Mouse (Mus musculus) midbrain, embryonic 12.5 days (tissue): ENCODE measurements around the gene Ramp2. TPM values are rescaled to one million over a fixed set of nuclear protein-coding genes. Genes with fewer than 3 reads are reported as not detected.

Experiments used
- ATAC-seq: fragments of 200-750 bp; cut with Nextera tagmentation; 2 replicates; pipeline ENCODE4 v1.8.0; 2017; ENCODE audit warnings: low read depth, moderate TSS enrichment, moderate library complexity; ENCODE audit not compliant: low FRiP score
- H3K27ac ChIP-seq: fragments of 300-500 bp; sonication (generic); replicated peaks from 2 replicates; pipeline ENCODE4 v1.5.1; 2016; ENCODE audit warnings: mild to moderate bottlenecking
- H3K27me3 ChIP-seq: fragments of 300-500 bp; sonication (generic); 2 replicates; pipeline ENCODE4 v1.6.1; 2016; ENCODE audit warnings: mild to moderate bottlenecking
- H3K36me3 ChIP-seq: fragments of 300-500 bp; sonication (generic); 2 replicates; pipeline ENCODE4 v1.6.1; 2016
- H3K4me1 ChIP-seq: fragments of 300-500 bp; sonication (generic); 2 replicates; pipeline ENCODE4 v1.6.1; 2016
- H3K4me2 ChIP-seq: fragments of 300-500 bp; sonication (generic); replicated peaks from 2 replicates; pipeline ENCODE4 v1.6.1; 2016; ENCODE audit warnings: mild to moderate bottlenecking, moderate library complexity
- H3K4me3 ChIP-seq: fragments of 300-500 bp; sonication (generic); 2 replicates; pipeline ENCODE4 v1.5.1; 2016; ENCODE audit warnings: mild to moderate bottlenecking
- H3K9ac ChIP-seq: fragments of 300-500 bp; sonication (generic); replicated peaks from 2 replicates; pipeline ENCODE4 v1.6.1; 2016; ENCODE audit warnings: mild to moderate bottlenecking, moderate library complexity
- H3K9me3 ChIP-seq: fragments of 300-500 bp; sonication (generic); 2 replicates; pipeline ENCODE4 v1.6.1; 2016; ENCODE audit warnings: mild to moderate bottlenecking
- WGBS: fragments of 180-500 bp; shearing (Covaris S2); methylation state at CpG from one replicate; pipeline ENCODE4 v1.1.7; 2016; 5-methylcytosine and 5-hydroxymethylcytosine counted together
- polyA plus RNA-seq: library from polyadenylated mRNA; unstranded; fragments of >200 nt; fragmentation: Nextera tagmentation; extraction: Ambion mirVana; gene quantifications from 2 replicates; pipeline ENCODE4 v1.2.1, GENCODE M21; 2016

Ramp2 gene
- polyA plus RNA-seq, 1 experiment from 2014 or later, result 76.3 TPM

DNA sequence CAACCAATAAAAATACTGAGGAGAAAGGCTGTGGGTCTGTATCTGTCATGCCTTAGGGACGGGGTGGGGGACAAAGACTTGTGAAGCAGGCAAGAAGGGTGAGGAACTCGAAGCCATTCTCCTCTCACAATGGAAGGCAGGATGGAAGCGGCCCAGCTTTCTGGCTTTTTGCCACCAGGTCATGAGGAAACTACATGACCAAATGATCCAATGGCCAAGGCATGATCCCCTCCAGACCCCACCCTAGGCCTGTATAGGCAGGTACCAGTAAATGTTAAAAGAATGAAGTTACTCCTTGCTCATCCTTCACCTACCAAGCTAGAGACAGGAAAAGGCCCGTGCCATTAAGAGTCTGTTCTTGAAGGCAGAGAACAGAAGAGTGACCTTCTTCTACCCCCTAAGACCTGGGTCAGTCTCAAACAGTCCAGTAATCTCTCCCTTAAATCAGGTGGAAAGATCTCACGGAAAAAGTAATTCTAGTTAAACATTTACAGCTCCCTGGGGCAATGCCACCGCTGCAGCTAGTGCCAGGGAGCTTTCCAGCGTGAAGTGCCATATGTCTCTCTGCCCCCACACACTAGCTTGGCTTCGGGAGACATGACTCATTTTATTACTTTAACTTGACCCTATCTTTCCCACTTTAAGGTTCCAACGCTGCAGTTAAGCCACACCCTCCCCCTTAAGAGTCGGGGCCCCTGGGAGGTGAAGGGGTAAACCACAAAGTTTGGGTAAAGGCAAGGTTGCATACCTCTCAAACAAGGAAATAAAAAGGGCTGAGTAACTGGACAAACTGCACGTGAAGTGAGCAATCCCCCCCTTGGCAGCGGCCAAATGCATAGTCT lies 31.8 kb downstream of the Ramp2 start:
- peak overlapping the region; percentile 88 for H3K4me2 ChIP-seq
- H3K27me3 ChIP-seq, result peaks cover 21% of the 10 kb centered on the region
- no peaks in the 10 kb centered on the region for H3K9me3 ChIP-seq
- no peak for ATAC-seq
- peak overlapping the region; percentile 73 for H3K4me3 ChIP-seq
- H3K27ac ChIP-seq, result no peak overlapping the region
- 81% methylated on average over 12 of the region's 12 CpGs for WGBS
- peaks cover 28% of the 10 kb centered on the region for H3K4me1 ChIP-seq
- H3K9ac ChIP-seq, result peak overlapping the region; percentile 75
- H3K36me3 ChIP-seq, result no peaks in the 10 kb centered on the region

DNA sequence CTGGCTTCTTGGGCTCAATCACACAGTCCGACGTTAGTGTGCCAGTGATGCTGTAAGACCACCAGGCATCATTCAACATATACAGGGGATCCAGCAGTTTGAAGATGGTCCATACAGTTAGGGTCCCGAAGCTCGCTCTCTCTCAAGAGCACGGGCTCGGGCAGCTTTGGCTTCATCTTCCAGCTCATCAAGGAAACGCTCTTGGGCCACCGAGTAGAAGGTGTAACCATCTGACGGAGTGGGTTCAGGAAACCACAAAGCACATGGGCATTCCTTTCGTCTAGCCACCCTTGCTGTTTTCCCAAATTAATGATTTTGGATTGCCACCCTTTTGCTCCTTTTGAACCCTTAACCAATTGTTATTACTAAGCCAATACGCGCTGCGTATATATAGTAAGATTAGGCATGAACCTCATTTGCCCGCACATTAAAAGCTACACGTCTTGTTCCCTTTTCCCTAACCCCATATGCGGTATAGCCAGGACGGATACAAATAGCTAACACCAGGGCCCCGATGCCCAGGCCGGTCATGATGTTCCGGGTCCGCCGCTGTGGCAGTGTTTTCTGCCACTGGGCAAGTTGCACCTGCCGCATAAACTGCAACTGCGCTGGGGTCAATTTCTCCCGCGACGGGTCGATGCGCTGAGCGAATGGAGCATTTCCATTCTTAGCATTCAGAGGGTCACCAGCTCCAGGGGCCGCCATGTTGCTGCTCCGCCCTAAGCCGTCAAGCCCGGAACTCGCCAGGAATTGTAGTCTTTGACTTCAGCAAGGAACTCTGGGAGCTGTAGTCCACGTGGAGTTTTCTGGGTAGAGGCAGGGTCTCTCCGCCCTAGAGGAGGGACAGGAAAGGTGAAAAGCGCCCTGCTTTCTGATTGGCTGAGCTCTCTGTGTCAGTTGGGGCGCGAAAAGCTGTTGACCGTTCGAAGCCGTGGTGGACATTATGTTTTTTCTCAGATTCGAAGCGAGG lies 32.7 kb downstream of the Ramp2 start, which contains the start of the genes Cntd1 and Coa3:
Gene Cntd1, plus strand, starts transcription at position 790 of the 970 bp plus-strand sequence.
Gene Coa3, minus strand, starts transcription at position 892 of the 970 bp plus-strand sequence.
- peak; percentile 94 for ATAC-seq
- WGBS, result 11% methylated on average over 45 of the region's 45 CpGs
- Histone ChIP-seq H3K36me3 (no peaks in the 10 kb centered on the region), H3K4me2 (peak within 1 kb of the TSS; percentile 88), H3K27me3 (peaks cover 21% of the 10 kb centered on the region), H3K9ac (peak within 1 kb of the TSS; percentile 75), H3K27ac (peak within 1 kb of the TSS; percentile 77), H3K4me1 (peaks cover 28% of the 10 kb centered on the region), H3K4me3 (peak within 1 kb of the TSS; percentile 73), H3K9me3 (no peaks in the 10 kb centered on the region)

DNA sequence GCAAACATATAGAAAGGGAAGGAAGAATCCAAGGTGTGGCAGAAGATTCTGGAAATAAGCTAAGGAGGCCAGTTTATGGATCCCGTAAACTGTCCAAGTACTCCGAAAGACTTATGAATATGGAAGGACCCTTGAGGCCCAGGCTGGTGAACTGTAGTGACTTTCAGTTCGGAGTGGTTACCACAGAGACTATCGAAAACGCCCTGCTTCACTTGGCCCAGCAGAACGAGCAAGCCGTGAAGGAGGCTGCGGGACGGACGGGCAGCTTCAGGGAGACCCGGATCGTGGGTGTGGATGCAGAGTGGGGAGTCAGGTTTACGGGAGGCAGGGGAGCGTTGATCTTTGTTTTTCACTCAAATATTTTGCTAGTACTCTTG lies 33.4 kb downstream of the Ramp2 start:
- Histone ChIP-seq H3K4me2 (peak overlapping the region; percentile 88), H3K9ac (no peak overlapping the region), H3K27ac (no peak overlapping the region), H3K27me3 (peaks cover 21% of the 10 kb centered on the region), H3K4me1 (peaks cover 28% of the 10 kb centered on the region), H3K36me3 (no peaks in the 10 kb centered on the region), H3K4me3 (peak overlapping the region; percentile 73), H3K9me3 (no peaks in the 10 kb centered on the region)
- ATAC-seq, result peak; percentile 13
- WGBS, result 64% methylated on average over 14 of the region's 14 CpGs

DNA sequence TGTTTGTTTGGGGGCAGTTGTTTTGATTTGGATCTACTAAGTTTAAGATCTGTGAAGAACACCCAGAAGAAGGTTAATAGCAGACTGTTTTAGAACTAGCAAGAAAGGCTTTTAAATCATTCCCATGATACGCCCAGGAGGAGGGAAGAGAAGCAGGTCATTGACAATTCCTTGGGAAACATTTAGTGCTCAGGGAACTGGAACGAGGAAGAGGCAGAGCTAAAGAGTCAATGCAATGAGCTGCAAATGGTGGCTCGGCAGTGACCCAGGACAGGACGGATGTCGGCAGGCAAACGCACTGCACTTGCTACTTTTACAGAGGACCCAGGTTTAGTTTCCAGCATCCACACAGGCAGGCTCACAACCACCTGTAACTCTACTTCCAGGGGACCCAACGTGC lies 35.0 kb downstream of the Ramp2 start:
- Histone ChIP-seq H3K9ac (no peak overlapping the region), H3K4me2 (no peak overlapping the region), H3K4me1 (peaks cover 28% of the 10 kb centered on the region), H3K4me3 (no peak overlapping the region), H3K36me3 (no peaks in the 10 kb centered on the region), H3K9me3 (no peaks in the 10 kb centered on the region), H3K27me3 (peaks cover 14% of the 10 kb centered on the region), H3K27ac (no peak overlapping the region)
- no peak for ATAC-seq
- 51% methylated on average over 7 of the region's 7 CpGs for WGBS

DNA sequence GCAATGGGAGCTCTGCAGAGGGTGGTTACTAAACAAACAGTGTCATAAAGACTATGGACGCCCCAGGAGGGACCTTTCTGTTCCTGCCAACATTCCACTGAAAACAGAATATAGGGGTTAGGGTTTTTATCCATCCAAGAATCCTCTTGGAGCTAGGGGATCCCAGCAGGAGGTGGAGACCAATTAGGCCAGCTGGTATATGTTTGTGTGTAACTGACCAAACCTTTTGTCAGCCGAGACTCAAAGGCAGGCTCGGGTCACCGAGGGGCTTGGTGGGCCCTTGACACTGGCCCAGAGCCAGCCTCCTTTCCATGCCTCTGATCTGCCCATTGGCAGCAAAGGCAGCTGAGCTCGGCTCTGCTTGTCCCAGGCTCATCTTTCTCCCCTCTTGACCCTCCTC lies 37.1 kb downstream of the Ramp2 start:
- Histone ChIP-seq H3K27me3 (peaks cover 5% of the 10 kb centered on the region), H3K4me2 (no peak overlapping the region), H3K36me3 (peaks cover 4% of the 10 kb centered on the region), H3K9me3 (no peaks in the 10 kb centered on the region), H3K4me1 (peaks cover 9% of the 10 kb centered on the region), H3K4me3 (no peak overlapping the region), H3K27ac (no peak overlapping the region), H3K9ac (no peak overlapping the region)
- ATAC-seq, result no peak
- 25% methylated on average over 5 of the region's 5 CpGs for WGBS

DNA sequence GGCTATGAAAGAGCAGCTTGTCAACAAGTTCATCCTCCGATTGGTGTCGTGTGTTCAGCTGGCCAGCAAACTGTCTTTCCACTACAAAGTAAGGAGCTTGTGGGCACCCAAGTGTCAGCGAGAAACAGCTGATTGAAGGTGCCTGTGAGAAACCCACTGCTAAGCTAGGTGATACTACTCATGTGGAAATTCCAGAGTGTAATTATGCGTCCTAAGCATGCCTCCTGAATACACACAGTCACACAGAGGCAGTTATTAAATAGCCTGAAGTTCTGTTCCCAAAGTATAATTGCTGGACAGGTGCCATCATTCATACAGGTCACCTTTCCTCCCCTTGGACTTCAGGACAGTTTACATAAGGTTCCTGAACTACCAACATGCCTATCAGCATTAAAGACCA lies 38.0 kb downstream of the Ramp2 start:
- H3K4me2 ChIP-seq, result no peak overlapping the region
- H3K4me3 ChIP-seq, result no peak overlapping the region
- WGBS, result 80% methylated on average over 4 of the region's 4 CpGs
- no peaks in the 10 kb centered on the region for H3K9me3 ChIP-seq
- H3K9ac ChIP-seq, result no peak overlapping the region
- H3K4me1 ChIP-seq, result peaks cover 5% of the 10 kb centered on the region; the same call in 1 of the 2 replicates
- H3K27me3 ChIP-seq, result peaks cover 5% of the 10 kb centered on the region
- H3K36me3 ChIP-seq, result peaks cover 7% of the 10 kb centered on the region
- no peak overlapping the region for H3K27ac ChIP-seq
- no peak for ATAC-seq

DNA sequence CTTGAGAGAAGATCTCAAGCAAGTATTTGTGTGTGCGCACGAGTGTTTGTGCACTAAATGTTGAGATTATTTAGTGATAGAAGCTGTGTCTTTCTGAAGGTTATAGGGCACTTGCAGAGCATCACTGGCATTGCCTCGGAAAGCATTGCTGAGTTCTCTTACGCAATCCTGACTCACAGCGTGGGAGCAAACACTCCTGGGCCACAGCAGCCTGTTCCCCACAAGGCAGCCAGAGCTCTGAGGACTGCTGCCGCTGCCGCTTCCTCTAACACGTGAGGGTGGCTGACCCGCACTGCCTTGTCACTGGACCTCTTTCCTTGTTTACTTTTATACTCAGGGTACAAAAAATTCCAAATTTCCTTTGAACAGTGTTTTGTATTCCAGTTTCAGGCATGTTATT lies 41.5 kb downstream of the Ramp2 start:
- Histone ChIP-seq H3K4me1 (no peaks in the 10 kb centered on the region), H3K4me3 (no peak overlapping the region), H3K27me3 (no peaks in the 10 kb centered on the region), H3K9me3 (no peaks in the 10 kb centered on the region), H3K4me2 (no peak overlapping the region), H3K36me3 (peaks cover 41% of the 10 kb centered on the region), H3K27ac (no peak overlapping the region), H3K9ac (no peak overlapping the region)
- 92% methylated on average over 9 of the region's 9 CpGs for WGBS
- ATAC-seq, result no peak

DNA sequence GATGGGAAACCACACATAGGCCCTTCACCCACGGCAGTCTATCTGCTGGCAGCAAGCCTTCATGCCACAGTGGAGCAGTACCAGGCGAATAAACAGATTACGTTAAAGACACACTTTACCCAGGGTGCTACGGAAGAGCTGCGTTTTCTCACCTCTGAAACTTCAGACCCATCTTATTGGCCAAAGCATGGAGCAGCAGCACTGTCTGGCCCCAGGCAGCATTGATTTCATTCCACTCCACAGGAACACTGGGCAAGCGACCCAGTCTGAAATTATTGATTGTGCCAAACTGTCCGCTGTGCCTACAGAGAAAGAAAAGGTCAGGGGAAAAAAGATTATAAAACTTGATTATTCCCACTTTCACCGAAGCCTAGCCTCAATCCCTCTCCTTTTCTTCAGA lies 45.4 kb downstream of the Ramp2 start:
- no peaks in the 10 kb centered on the region for H3K9me3 ChIP-seq
- WGBS, result 97% methylated on average over 8 of the region's 8 CpGs
- no peaks in the 10 kb centered on the region for H3K27me3 ChIP-seq
- H3K27ac ChIP-seq, result no peak overlapping the region
- no peak overlapping the region for H3K4me3 ChIP-seq
- no peak overlapping the region for H3K9ac ChIP-seq
- ATAC-seq, result no peak
- no peak overlapping the region for H3K4me2 ChIP-seq
- no peaks in the 10 kb centered on the region for H3K4me1 ChIP-seq
- peaks cover 79% of the 10 kb centered on the region for H3K36me3 ChIP-seq

DNA sequence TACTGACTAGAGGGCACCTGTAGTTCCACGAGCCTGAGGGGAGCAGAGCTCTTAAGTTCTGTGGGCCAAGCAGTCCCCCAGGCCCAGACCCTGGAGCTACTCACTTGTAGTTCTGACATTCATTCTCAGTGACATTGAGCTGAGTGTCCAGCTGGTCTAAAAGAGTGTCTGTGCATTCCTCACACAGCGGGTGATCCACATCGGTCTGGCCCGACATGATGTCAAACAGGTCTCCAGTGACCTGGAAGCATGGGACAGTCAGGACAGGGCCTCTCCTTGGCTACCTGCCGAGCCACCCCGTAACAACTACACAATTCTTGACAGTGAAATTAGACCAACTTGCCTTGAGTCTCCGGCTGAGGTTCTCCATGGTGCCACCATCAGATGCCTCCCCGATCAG lies 49.4 kb downstream of the Ramp2 start:
- WGBS, result 93% methylated on average over 8 of the region's 8 CpGs
- ATAC-seq, result no peak
- H3K4me2 ChIP-seq, result no peak overlapping the region
- H3K4me1 ChIP-seq, result 0 out of 2 replicates have a peak, but pooled peaks cover under 1% of the 10 kb centered on the region
- H3K36me3 ChIP-seq, result peaks cover 82% of the 10 kb centered on the region
- no peak overlapping the region for H3K27ac ChIP-seq
- no peak overlapping the region for H3K4me3 ChIP-seq
- H3K9ac ChIP-seq, result no peak overlapping the region
- H3K27me3 ChIP-seq, result no peaks in the 10 kb centered on the region
- H3K9me3 ChIP-seq, result no peaks in the 10 kb centered on the region

DNA sequence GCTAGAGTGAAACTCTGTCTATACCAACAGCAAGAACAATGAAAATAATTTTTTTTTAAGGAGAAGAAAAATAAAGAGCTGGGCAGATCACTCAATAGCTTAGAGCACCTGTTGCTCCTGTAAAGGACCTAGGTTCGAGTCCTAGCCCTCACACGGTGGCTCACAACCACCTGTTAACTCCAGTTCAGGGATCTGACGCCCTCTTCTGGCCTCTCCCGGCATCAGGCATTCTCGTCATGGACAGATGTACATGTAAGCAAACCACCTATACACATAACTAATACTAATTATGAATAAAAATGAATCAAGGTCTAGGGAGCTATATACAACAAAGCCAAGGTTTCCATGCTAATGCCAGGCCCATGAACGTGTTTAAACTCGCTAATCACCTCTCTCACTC lies 55.1 kb downstream of the Ramp2 start:
- Histone ChIP-seq H3K27me3 (no peaks in the 10 kb centered on the region), H3K9ac (peak overlapping the region; percentile 86; the same call in 1 of the 2 replicates), H3K36me3 (peaks cover 28% of the 10 kb centered on the region), H3K4me1 (peaks cover 14% of the 10 kb centered on the region), H3K9me3 (no peaks in the 10 kb centered on the region), H3K4me2 (peak overlapping the region; percentile 98), H3K27ac (no peak overlapping the region), H3K4me3 (peak overlapping the region; percentile 95)
- ATAC-seq, result no peak
- WGBS, result 66% methylated on average over 7 of the region's 7 CpGs

DNA sequence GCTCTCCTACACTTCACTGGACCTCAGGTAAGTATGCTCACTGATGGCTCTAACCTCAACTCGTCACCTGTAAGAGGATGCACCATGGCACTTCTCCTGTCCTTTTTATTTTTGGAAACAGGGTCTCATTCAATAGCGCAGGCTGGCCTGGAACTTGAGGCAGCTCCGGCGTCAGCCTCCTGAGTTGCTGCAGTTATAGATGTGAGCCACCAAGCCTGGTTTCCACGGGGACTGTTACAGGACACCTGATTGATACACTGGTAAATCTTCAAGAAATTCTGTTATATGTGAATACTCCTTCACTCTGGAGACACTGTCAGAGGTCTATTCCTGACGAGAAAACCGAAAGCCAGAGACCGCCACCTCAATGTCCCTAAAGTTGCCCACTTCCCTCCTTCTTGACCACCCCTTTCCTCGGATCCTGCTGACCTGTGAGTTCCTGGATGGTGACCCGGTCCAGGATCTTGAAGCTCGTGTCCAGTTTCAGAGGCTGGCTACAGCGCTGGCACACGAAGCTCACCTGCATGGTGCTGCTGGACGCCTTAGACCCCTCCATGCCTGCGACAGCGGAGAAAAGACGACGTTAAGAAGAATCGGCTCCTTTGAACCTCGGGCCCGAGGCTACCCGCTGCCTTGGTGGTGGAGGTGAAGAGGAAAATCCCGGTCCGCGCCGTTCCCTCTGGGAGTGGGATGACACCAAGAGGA lies 55.6 kb downstream of the Ramp2 start:
- ATAC-seq, result peak; percentile 38
- Histone ChIP-seq H3K27ac (peak overlapping the region; percentile 64; the same call in 1 of the 2 replicates), H3K27me3 (no peaks in the 10 kb centered on the region), H3K4me1 (peaks cover 14% of the 10 kb centered on the region), H3K9ac (peak overlapping the region; percentile 86), H3K36me3 (peaks cover 22% of the 10 kb centered on the region), H3K9me3 (no peaks in the 10 kb centered on the region), H3K4me2 (peak overlapping the region; percentile 98), H3K4me3 (peak overlapping the region; percentile 95)
- WGBS, result 13% methylated on average over 26 of the region's 26 CpGs
